Mouse (Mus musculus) heart, postnatal 0 days (tissue): ENCODE data around the gene Pdzd7. TPM values are rescaled to one million over a fixed set of nuclear protein-coding genes. Genes with fewer than 3 reads are reported as not detected.
A peak's percentile ranks its signal among the peaks of the same experiment; 100 is the strongest.

ENCODE experiments used
- ATAC-seq: fragments of 200-750 bp; cut with Nextera tagmentation; 2 replicates; pipeline ENCODE4 v1.8.0; 2017; ENCODE audit warnings: low read depth, moderate number of reproducible peaks, moderate library complexity; ENCODE audit not compliant: insufficient read depth
- DNase-seq: peaks from one replicate; pipeline ENCODE4 v3.0.0-alpha.2; 2016; ENCODE audit warnings: low spot score
- H3K27ac ChIP-seq: fragments of 300-500 bp; sonication (generic); 2 replicates; pipeline ENCODE4 v1.5.1; 2014; ENCODE audit warnings: low read depth, mild to moderate bottlenecking
- H3K27me3 ChIP-seq: fragments of 300-500 bp; sonication (generic); 2 replicates; pipeline ENCODE4 v1.6.1; 2014; ENCODE audit warnings: low read length, mixed read lengths; ENCODE audit not compliant: control insufficient read depth, insufficient read depth
- H3K36me3 ChIP-seq: fragments of 300-500 bp; sonication (generic); replicated peaks from 2 replicates; pipeline ENCODE4 v1.6.1; 2014; ENCODE audit warnings: low read length, mixed read lengths; ENCODE audit not compliant: control insufficient read depth, insufficient read depth
- H3K4me1 ChIP-seq: fragments of 300-500 bp; sonication (generic); 2 replicates; pipeline ENCODE4 v1.6.1; 2014; ENCODE audit warnings: antibody characterized with exemption; ENCODE audit not compliant: control insufficient read depth, insufficient read depth
- H3K4me2 ChIP-seq: fragments of 300-500 bp; sonication (generic); 2 replicates; pipeline ENCODE4 v1.6.1; 2014; ENCODE audit warnings: low read depth, mild to moderate bottlenecking, low read length, moderate library complexity
- H3K4me3 ChIP-seq: fragments of 300-500 bp; sonication (generic); 2 replicates; pipeline ENCODE4 v1.5.1; 2014; ENCODE audit warnings: low read depth, low read length
- H3K9ac ChIP-seq: fragments of 300-500 bp; sonication (generic); replicated peaks from 2 replicates; pipeline ENCODE4 v1.6.1; 2014; ENCODE audit warnings: low read depth, low read length, mixed read lengths
- H3K9me3 ChIP-seq: fragments of 300-500 bp; sonication (generic); replicated peaks from 2 replicates; pipeline ENCODE4 v1.6.1; 2016; ENCODE audit warnings: low read length; ENCODE audit not compliant: control insufficient read depth
- CTCF ChIP-seq: IDR thresholded peaks from 2 replicates; pipeline ENCODE4 v1.5.1; 2016; ENCODE audit warnings: antibody characterized with exemption, control low read depth, low read depth
- EP300 ChIP-seq: IDR thresholded peaks from 2 replicates; pipeline ENCODE4 v1.6.1; 2016; ENCODE audit warnings: antibody characterized with exemption, low read depth
- WGBS: fragments of 180-500 bp; shearing (Covaris S2); extraction: QIAGEN DNeasy Blood & Tissue Kit; methylation state at CpG from one replicate; pipeline ENCODE4 v1.1.7; 2014; 5-methylcytosine and 5-hydroxymethylcytosine counted together
- polyA plus RNA-seq: library from polyadenylated mRNA; unstranded; fragments of >200 nt; fragmentation: Nextera tagmentation; extraction: Ambion mirVana; gene quantifications from 2 replicates; pipeline ENCODE4 v1.2.1, GENCODE M21; 2015
- total RNA-seq: library from RNA; depleted of rRNA; stranded (reverse); fragments of >200 nt; gene quantifications from 2 replicates; pipeline ENCODE4 v1.2.3, GENCODE M21; 2014; ENCODE audit warnings: low replicate concordance

The Pdzd7 gene
- total and polyA plus RNA-seq, 2 experiments from 2014 or later = 0.10 to 0.65 TPM

- WGBS = 79% methylated on average over 12 of the region's 12 CpGs
- H3K27ac ChIP-seq = peak overlapping the region; percentile 87
- no peaks in the 10 kb centered on the region for H3K9me3 ChIP-seq
- DNase-seq (no peak), ATAC-seq (no peak)
- peaks cover 24% of the 10 kb centered on the region for H3K36me3 ChIP-seq
- TF ChIP-seq EP300 (no peak), CTCF (no peak)
- peaks cover 18% of the 10 kb centered on the region for H3K4me1 ChIP-seq
- peak overlapping the region; percentile 80 for H3K4me2 ChIP-seq
- H3K27me3 ChIP-seq = peaks cover 14% of the 10 kb centered on the region
- peak overlapping the region; percentile 58; the same call in 1 of the 2 replicates for H3K9ac ChIP-seq
- peak overlapping the region; percentile 60 for H3K4me3 ChIP-seq
These were observed 3.3 kb upstream of the Pdzd7 start for GRCm38 (mm10) chr19:45048644-45049365.

DNA sequence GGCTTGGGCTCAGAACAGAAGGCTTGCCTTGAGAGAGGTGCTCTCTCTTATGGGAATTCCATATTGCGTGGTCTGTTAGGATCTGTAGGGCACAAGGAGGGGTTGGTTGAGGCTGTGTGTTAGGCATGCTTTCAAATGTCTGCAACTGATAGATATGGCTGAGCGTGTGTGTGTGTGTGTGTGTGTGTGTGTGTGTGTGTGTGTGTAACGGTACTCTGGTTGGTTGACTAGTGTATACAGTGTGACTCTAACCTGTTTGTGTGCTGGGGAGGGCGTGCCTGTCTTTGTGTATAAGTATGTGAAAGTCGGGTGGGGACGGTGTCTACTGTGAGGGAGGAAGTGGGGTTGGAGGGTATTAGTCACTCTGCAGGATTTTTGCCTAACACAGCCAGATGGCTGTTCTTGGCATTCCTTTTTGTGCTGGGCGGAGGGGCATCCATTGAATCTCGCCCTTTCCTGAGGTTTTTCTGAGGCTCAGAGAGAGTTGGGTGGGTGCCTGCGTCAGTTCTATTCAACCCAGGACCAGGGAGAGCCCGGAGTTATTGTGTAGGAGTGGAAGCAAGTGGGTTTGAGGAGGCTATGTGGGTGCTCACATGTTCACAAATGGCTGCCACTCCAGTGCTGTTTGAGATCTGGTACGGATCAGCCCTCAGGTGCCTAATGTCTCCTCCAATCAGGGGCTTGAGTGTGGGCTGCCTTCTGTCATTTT lies 2.6 kb upstream of the Pdzd7 start:
- H3K4me3 ChIP-seq = peak overlapping the region; percentile 60

GRCm38 (mm10) chr19:45047417-45047934 lies 2.0 kb upstream of the Pdzd7 start, which contains the start of gene Sfxn3:
Sfxn3 (plus strand) TSS chr19:45047503.
- peak within 1 kb of the TSS; percentile 87 for H3K27ac ChIP-seq
- DNase-seq (peak; percentile 87), ATAC-seq (peak; percentile 82)
- peak within 1 kb of the TSS; percentile 60 for H3K4me3 ChIP-seq
- TF ChIP-seq EP300 (no peak), CTCF (peak; percentile 62)
- WGBS = under 1% methylated on average over 26 of the region's 26 CpGs
- peaks cover 17% of the 10 kb centered on the region for H3K36me3 ChIP-seq
- H3K4me2 ChIP-seq = peak within 1 kb of the TSS; percentile 80
- peaks cover 18% of the 10 kb centered on the region for H3K4me1 ChIP-seq
- H3K9ac ChIP-seq = peak within 1 kb of the TSS; percentile 58
- H3K9me3 ChIP-seq = no peaks in the 10 kb centered on the region
- peaks cover 14% of the 10 kb centered on the region for H3K27me3 ChIP-seq

More for the DNA sequence above, 2.6 kb upstream of the Pdzd7 start:
- WGBS = 21% methylated on average over 11 of the region's 11 CpGs
- H3K4me2 ChIP-seq = peak overlapping the region; percentile 80
- H3K36me3 ChIP-seq = peaks cover 22% of the 10 kb centered on the region
- H3K9me3 ChIP-seq = no peaks in the 10 kb centered on the region
- H3K27ac ChIP-seq = peak overlapping the region; percentile 87
- TF ChIP-seq CTCF (no peak), EP300 (no peak)
- peaks cover 14% of the 10 kb centered on the region for H3K27me3 ChIP-seq
- peak overlapping the region; percentile 58 for H3K9ac ChIP-seq
- DNase-seq (peak; percentile 80), ATAC-seq (peak; percentile 60)
- peaks cover 18% of the 10 kb centered on the region for H3K4me1 ChIP-seq

- under 1% methylated on average over 34 of the region's 34 CpGs for WGBS
These were observed 1.2 kb upstream of the Pdzd7 start for GRCm38 (mm10) chr19:45046523-45047321.

DNA sequence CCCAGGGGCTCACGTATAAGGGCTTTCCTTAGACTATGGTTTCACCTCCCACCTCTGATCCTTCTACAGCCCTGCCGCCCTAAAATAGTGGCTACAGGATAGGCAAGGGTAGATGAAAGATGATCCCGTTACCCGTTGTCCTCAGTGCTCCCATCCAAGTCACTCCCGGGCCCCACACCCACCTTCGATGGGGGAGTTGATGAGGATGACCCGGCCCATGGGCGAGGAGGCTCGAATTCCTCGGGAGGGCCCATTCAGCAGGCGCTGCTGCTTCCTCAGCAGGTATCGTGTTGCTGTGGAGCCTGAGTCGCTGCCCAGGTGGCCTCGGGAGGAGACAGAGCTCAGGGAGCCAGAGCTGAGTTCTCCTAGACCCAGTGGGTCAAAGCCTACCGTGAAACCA lies 281 bp downstream of the Pdzd7 start:
- H3K9ac ChIP-seq = no peak overlapping the region

More at GRCm38 (mm10) chr19:45046523-45047321, 1.2 kb upstream of the Pdzd7 start:
- TF ChIP-seq EP300 (no peak), CTCF (0 out of 2 replicates have a peak, but pooled peaks have one; percentile 3)
- Histone ChIP-seq H3K27ac (peak overlapping the region; percentile 87), H3K27me3 (peaks cover 16% of the 10 kb centered on the region), H3K9ac (peak overlapping the region; percentile 58), H3K4me1 (peaks cover 18% of the 10 kb centered on the region), H3K9me3 (no peaks in the 10 kb centered on the region), H3K4me3 (peak overlapping the region; percentile 60), H3K36me3 (peaks cover 9% of the 10 kb centered on the region), H3K4me2 (peak overlapping the region; percentile 80)
- no peak; the same call in 1 of the 2 replicates for ATAC-seq
- DNase-seq = peak; percentile 39

More for the DNA sequence above, 281 bp downstream of the Pdzd7 start:
- H3K9me3 ChIP-seq = no peaks in the 10 kb centered on the region
- H3K36me3 ChIP-seq = no peaks in the 10 kb centered on the region
- DNase-seq = no peak
- TF ChIP-seq CTCF (no peak), EP300 (no peak)
- H3K27ac ChIP-seq = no peak overlapping the region
- no peak for ATAC-seq
- H3K4me2 ChIP-seq = no peak overlapping the region
- no peak overlapping the region for H3K4me3 ChIP-seq
- 41% methylated on average over 15 of the region's 15 CpGs for WGBS
- peaks cover 18% of the 10 kb centered on the region for H3K4me1 ChIP-seq
- peaks cover 27% of the 10 kb centered on the region for H3K27me3 ChIP-seq
